Mouse (Mus musculus) stomach, postnatal 0 days (tissue): ENCODE data around the gene Timm50. TPM values are rescaled to one million over a fixed set of nuclear protein-coding genes. Genes with fewer than 3 reads are reported as not detected.

ENCODE experiments used
- ATAC-seq: fragments of 200-750 bp; cut with Nextera tagmentation; 2 replicates; pipeline ENCODE4 v1.8.0; 2017; ENCODE audit not compliant: low FRiP score, low TSS enrichment
- DNase-seq: peaks from one replicate; pipeline ENCODE4 v3.0.0-alpha.2; 2016; ENCODE audit warnings: low spot score
- H3K27ac ChIP-seq: fragments of 300-500 bp; sonication (generic); replicated peaks from 2 replicates; pipeline ENCODE4 v1.5.1; 2014; ENCODE audit warnings: mild to moderate bottlenecking, control low read depth
- H3K27me3 ChIP-seq: fragments of 300-500 bp; sonication (generic); 2 replicates; pipeline ENCODE4 v1.6.1; 2014; ENCODE audit warnings: low read length; ENCODE audit not compliant: control insufficient read depth, insufficient read depth
- H3K36me3 ChIP-seq: fragments of 300-500 bp; sonication (generic); 2 replicates; pipeline ENCODE4 v1.6.1; 2014; ENCODE audit warnings: low read length, mixed read lengths; ENCODE audit not compliant: control insufficient read depth, insufficient read depth
- H3K4me1 ChIP-seq: fragments of 300-500 bp; sonication (generic); replicated peaks from 2 replicates; pipeline ENCODE4 v1.6.1; 2014; ENCODE audit warnings: antibody characterized with exemption; ENCODE audit not compliant: control insufficient read depth, insufficient read depth
- H3K4me2 ChIP-seq: fragments of 300-500 bp; sonication (generic); replicated peaks from 2 replicates; pipeline ENCODE4 v1.6.1; 2014; ENCODE audit warnings: low read depth, mild to moderate bottlenecking, control low read depth, moderate library complexity
- H3K4me3 ChIP-seq: fragments of 300-500 bp; sonication (generic); 2 replicates; pipeline ENCODE4 v1.5.1; 2014; ENCODE audit warnings: low read depth, low read length, control low read depth
- H3K9ac ChIP-seq: fragments of 300-500 bp; sonication (generic); 2 replicates; pipeline ENCODE4 v1.6.1; 2014; ENCODE audit warnings: mild to moderate bottlenecking, low read length, control low read depth, mixed read lengths
- H3K9me3 ChIP-seq: fragments of 300-500 bp; sonication (generic); 2 replicates; pipeline ENCODE4 v1.6.1; 2016; ENCODE audit warnings: low read length; ENCODE audit not compliant: control insufficient read depth
- CTCF ChIP-seq: IDR thresholded peaks from 2 replicates; pipeline ENCODE4 v1.5.1; 2016; ENCODE audit warnings: antibody characterized with exemption, low read depth, mild to moderate bottlenecking, moderate library complexity
- EP300 ChIP-seq: optimal IDR thresholded peaks from 2 replicates; pipeline ENCODE3; 2016; ENCODE audit warnings: antibody characterized with exemption
- WGBS: fragments of 180-500 bp; shearing (Covaris S2); extraction: QIAGEN DNeasy Blood & Tissue Kit; methylation state at CpG from one replicate; pipeline ENCODE4 v1.1.7; 2014; 5-methylcytosine and 5-hydroxymethylcytosine counted together
- polyA plus RNA-seq: library from polyadenylated mRNA; unstranded; fragments of >200 nt; fragmentation: Nextera tagmentation; extraction: Ambion mirVana; gene quantifications from 2 replicates; pipeline ENCODE4 v1.2.1, GENCODE M21; 2015

The Timm50 gene
- polyA plus RNA-seq, 1 experiment from 2014 or later, result 69.6 TPM

DNA sequence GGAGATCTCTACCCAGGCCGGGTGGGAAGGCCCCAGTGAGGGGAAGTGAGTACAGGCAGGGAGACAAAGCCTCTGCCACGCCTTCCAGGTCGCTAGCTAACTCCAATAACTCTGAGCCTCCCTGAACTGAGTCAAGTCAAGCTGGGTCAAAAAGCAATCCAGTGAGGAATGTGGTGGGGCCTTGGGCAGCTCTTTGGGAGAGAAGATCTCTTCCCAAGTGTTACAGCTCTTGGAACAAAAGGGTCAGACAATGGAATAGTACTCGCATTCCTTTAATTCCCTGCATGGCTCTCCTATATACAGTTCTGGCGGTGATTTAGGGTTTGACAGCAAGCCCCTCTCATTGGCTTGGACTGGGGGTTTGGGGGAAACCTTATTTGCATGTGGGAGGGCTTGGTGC, 49.0 kb downstream of the Timm50 start:
- DNase-seq (no peak), ATAC-seq (no peak)
- Histone ChIP-seq H3K36me3 (no peaks in the 10 kb centered on the region), H3K27ac (no peak overlapping the region), H3K9me3 (no peaks in the 10 kb centered on the region), H3K9ac (no peak overlapping the region), H3K27me3 (no peaks in the 10 kb centered on the region), H3K4me2 (no peak overlapping the region), H3K4me3 (no peak overlapping the region), H3K4me1 (no peaks in the 10 kb centered on the region)
- TF ChIP-seq CTCF (no peak), EP300 (no peak)
- 35% methylated on average over 5 of the region's 5 CpGs for WGBS

Other genes starting within 250 kb of the Timm50 start
- gene Fcgbp, start 240.8 kb downstream of the Timm50 start, polyA plus RNA-seq, result 17.1 and 32.2 TPM in 2 replicates
- 0.08 and 0.12 TPM in 2 replicates for gene 9530053A07Rik, start 182.6 kb downstream of the Timm50 start, polyA plus RNA-seq
- gene Fbl, start 142.4 kb downstream of the Timm50 start, polyA plus RNA-seq, result 57.1 and 61.6 TPM in 2 replicates
- gene Dyrk1b, start 132.6 kb downstream of the Timm50 start, polyA plus RNA-seq, result 4.6 and 5.7 TPM in 2 replicates
- gene Eid2, start 44.2 kb downstream of the Timm50 start, polyA plus RNA-seq, result 4.5 and 4.8 TPM in 2 replicates
- gene Eid2b, start 34.3 kb downstream of the Timm50 start, polyA plus RNA-seq, result 7.2 and 7.9 TPM in 2 replicates
- 0.22 and 0.33 TPM in 2 replicates for gene Selenov, start 20.9 kb downstream of the Timm50 start, polyA plus RNA-seq
- gene Dll3, start 9.8 kb downstream of the Timm50 start, polyA plus RNA-seq, result 0.92 and 0.96 TPM in 2 replicates
- 31.5 and 35.7 TPM in 2 replicates for gene Supt5, start 26.7 kb upstream of the Timm50 start, polyA plus RNA-seq
- gene Rps16, start 38.6 kb upstream of the Timm50 start, polyA plus RNA-seq, result 880 and 955 TPM in 2 replicates
- gene Plekhg2, start 60.5 kb upstream of the Timm50 start, polyA plus RNA-seq, result 13.4 and 15.1 TPM in 2 replicates
- gene Zfp36, start 68.2 kb upstream of the Timm50 start, polyA plus RNA-seq, result 29.1 and 29.4 TPM in 2 replicates
- gene Med29, start 80.6 kb upstream of the Timm50 start, polyA plus RNA-seq, result 27.5 and 28.3 TPM in 2 replicates
- gene Paf1, start 80.9 kb upstream of the Timm50 start, polyA plus RNA-seq, result 35.9 and 38.6 TPM in 2 replicates
- 18.9 and 23.1 TPM in 2 replicates for gene Gmfg, start 125.4 kb upstream of the Timm50 start, polyA plus RNA-seq
- 0.96 and 1.3 TPM in 2 replicates for gene Lrfn1, start 139.9 kb upstream of the Timm50 start, polyA plus RNA-seq
- not detected in 2 replicates for gene Ifnl2, start 198.4 kb upstream of the Timm50 start, polyA plus RNA-seq
- not detected in 2 replicates for gene Ifnl3, start 210.8 kb upstream of the Timm50 start, polyA plus RNA-seq
- 87.1 and 87.6 TPM in 2 replicates for gene Sycn, start 228.8 kb upstream of the Timm50 start, polyA plus RNA-seq
- gene Nccrp1, start 235.2 kb upstream of the Timm50 start, polyA plus RNA-seq, result 20.1 and 27.2 TPM in 2 replicates